Mouse (Mus musculus) G1E (cell line): ENCODE data around the gene Gm49321. TPM values are rescaled to one million over a fixed set of nuclear protein-coding genes. Genes with fewer than 3 reads are reported as not detected.

Source experiments
- ATAC-seq: 2 replicates; pipeline ENCODE4 v1.8.0; 2016; ENCODE audit warnings: mild to moderate bottlenecking; ENCODE audit not compliant: insufficient number of reproducible peaks, poor library complexity, low FRiP score, severe bottlenecking; ENCODE audit errors: extremely low read depth
- DNase-seq: peaks from one replicate; pipeline ENCODE4 v3.0.0; 2012; ENCODE audit warnings: low spot score
- H3K27me3 ChIP-seq: 2 replicates; pipeline ENCODE4 v1.6.1; 2012; ENCODE audit warnings: mild to moderate bottlenecking, low read length, inconsistent platforms; ENCODE audit not compliant: insufficient read depth
- H3K36me3 ChIP-seq: replicated peaks from 2 replicates; pipeline ENCODE3; 2012; ENCODE audit warnings: mild to moderate bottlenecking, inconsistent platforms
- H3K4me1 ChIP-seq: 2 replicates; pipeline ENCODE4 v1.6.1; 2012; ENCODE audit warnings: low read depth, low read length, inconsistent platforms, mixed read lengths; ENCODE audit not compliant: insufficient read depth
- H3K4me3 ChIP-seq: 2 replicates; pipeline ENCODE4 v1.5.1; 2012; ENCODE audit warnings: low read depth, mild to moderate bottlenecking, inconsistent platforms, low read length, moderate library complexity, mixed read lengths
- H3K9me3 ChIP-seq: replicated peaks from 2 replicates; pipeline ENCODE4 v1.6.1; 2012; ENCODE audit warnings: inconsistent platforms
- CTCF ChIP-seq: IDR thresholded peaks from 2 replicates; pipeline ENCODE4 v1.5.1; 2012; ENCODE audit warnings: low read depth, low read length, inconsistent platforms, mixed read lengths
- GATA1 ChIP-seq: IDR thresholded peaks from 2 replicates; pipeline ENCODE4 v1.6.1; 2012; ENCODE audit warnings: borderline replicate concordance, low read length, inconsistent platforms, mixed read lengths
- GATA2 ChIP-seq: IDR thresholded peaks from 2 replicates; pipeline ENCODE4 v1.6.1; 2012; ENCODE audit warnings: low read depth, low read length, inconsistent platforms, borderline replicate concordance
- POLR2AphosphoS5 ChIP-seq: IDR thresholded peaks from 2 replicates; pipeline ENCODE4 v1.6.1; 2012; ENCODE audit warnings: low read depth, low read length, inconsistent platforms; ENCODE audit not compliant: insufficient replicate concordance
- TAL1 ChIP-seq: conservative IDR thresholded peaks from 2 replicates; pipeline ENCODE4 v1.6.1; 2012; ENCODE audit warnings: low read depth, low read length, inconsistent platforms, mixed read lengths
- polyA plus RNA-seq: library from polyadenylated mRNA; stranded (reverse); fragments of >175 nt; gene quantifications from 2 replicates; pipeline ENCODE4 v1.2.3, GENCODE M21; 2012
- total RNA-seq, 2 experiments: library from RNA; stranded (forward) in 1 of 2; stranded (reverse) in 1 of 2; fragments of 200-1000 nt in 1 of 2; fragments of >200 nt in 1 of 2; fragmentation: Nextera tagmentation in 1 of 2; gene quantifications; 2 replicates each; pipeline ENCODE4 v1.2.3; 2014 to 2017

The Gm49321 gene
- total and polyA plus RNA-seq, 3 experiments, result 6.7 TPM; not detected in 2

GRCm38 (mm10) chr12:73954785-73955184 is 17.3 kb downstream of the Gm49321 start:
- Histone ChIP-seq H3K4me3 (no peak overlapping the region), H3K9me3 (peaks cover under 1% of the 10 kb centered on the region), H3K36me3 (peaks cover 1% of the 10 kb centered on the region), H3K4me1 (0 out of 2 replicates have a peak, but pooled peaks cover 3% of the 10 kb centered on the region), H3K27me3 (peaks cover 26% of the 10 kb centered on the region)
- TF ChIP-seq GATA2 (no peak), GATA1 (no peak), TAL1 (no peak)
- ATAC-seq (no peak), DNase-seq (no peak)

- no peak for DNase-seq
- ATAC-seq, result no peak
- Histone ChIP-seq H3K4me1 (0 out of 2 replicates have a peak, but pooled peaks cover 3% of the 10 kb centered on the region), H3K9me3 (no peaks in the 10 kb centered on the region), H3K36me3 (no peaks in the 10 kb centered on the region), H3K27me3 (peaks cover 26% of the 10 kb centered on the region), H3K4me3 (no peak overlapping the region)
- TF ChIP-seq TAL1, result no peak
- no peak for TF ChIP-seq GATA2
- no peak for TF ChIP-seq GATA1
- TF ChIP-seq CTCF, result no peak
- no peak for TF ChIP-seq POLR2AphosphoS5
Observed at GRCm38 (mm10) chr12:73957676-73958075, 20.2 kb downstream of the Gm49321 start.

- Histone ChIP-seq H3K4me1 (peaks cover 8% of the 10 kb centered on the region), H3K36me3 (no peaks in the 10 kb centered on the region), H3K9me3 (no peaks in the 10 kb centered on the region), H3K4me3 (no peak overlapping the region), H3K27me3 (peaks cover 24% of the 10 kb centered on the region)
- TF ChIP-seq GATA1, result no peak
- no peak for TF ChIP-seq GATA2
- TF ChIP-seq CTCF, result no peak
- no peak for TF ChIP-seq TAL1
- no peak for TF ChIP-seq POLR2AphosphoS5
- ATAC-seq, result no peak
- DNase-seq, result no peak
Observed at GRCm38 (mm10) chr12:73958830-73959229, 21.4 kb downstream of the Gm49321 start.

GRCm38 (mm10) chr12:73964291-73965281 is 27.1 kb downstream of the Gm49321 start, which contains the start of gene Snapc1:
TSS of gene Snapc1 (plus strand) at chr12:73964481.
- Histone ChIP-seq H3K9me3 (no peaks in the 10 kb centered on the region), H3K27me3 (no peaks in the 10 kb centered on the region), H3K4me1 (peaks cover 19% of the 10 kb centered on the region), H3K4me3 (peak within 1 kb of the TSS; percentile 84), H3K36me3 (peaks cover 26% of the 10 kb centered on the region)
- TF ChIP-seq GATA2, result no peak
- TF ChIP-seq GATA1, result no peak
- TF ChIP-seq TAL1, result no peak
- TF ChIP-seq POLR2AphosphoS5, result no peak
- no peak for TF ChIP-seq CTCF
- ATAC-seq (peak; percentile 100), DNase-seq (peak; percentile 96)

GRCm38 (mm10) chr12:73969142-73969541 is 31.7 kb downstream of the Gm49321 start:
- peaks cover 14% of the 10 kb centered on the region for H3K4me1 ChIP-seq
- H3K27me3 ChIP-seq, result no peaks in the 10 kb centered on the region
- no peak for TF ChIP-seq CTCF
- TF ChIP-seq GATA2, result no peak
- no peak for TF ChIP-seq POLR2AphosphoS5
- no peak for TF ChIP-seq GATA1
- TF ChIP-seq TAL1, result no peak
- no peak overlapping the region for H3K4me3 ChIP-seq
- no peak for DNase-seq
- peaks cover 6% of the 10 kb centered on the region for H3K9me3 ChIP-seq
- no peak for ATAC-seq
- H3K36me3 ChIP-seq, result peaks cover 64% of the 10 kb centered on the region

GRCm38 (mm10) chr12:73974584-73974983 is 37.1 kb downstream of the Gm49321 start:
- Histone ChIP-seq H3K27me3 (no peaks in the 10 kb centered on the region), H3K4me1 (no peaks in the 10 kb centered on the region), H3K9me3 (peaks cover 6% of the 10 kb centered on the region), H3K36me3 (peaks cover 87% of the 10 kb centered on the region), H3K4me3 (no peak overlapping the region)
- ATAC-seq (no peak), DNase-seq (no peak)
- no peak for TF ChIP-seq GATA2

GRCm38 (mm10) chr12:73978144-73978543 is 40.7 kb downstream of the Gm49321 start:
- H3K27me3 ChIP-seq, result no peaks in the 10 kb centered on the region
- no peak for DNase-seq
- peaks cover 86% of the 10 kb centered on the region for H3K36me3 ChIP-seq
- peaks cover 2% of the 10 kb centered on the region; the same call in 1 of the 2 replicates for H3K4me1 ChIP-seq
- TF ChIP-seq TAL1 (no peak), GATA2 (no peak), CTCF (no peak), POLR2AphosphoS5 (no peak)
- ATAC-seq, result no peak
- H3K4me3 ChIP-seq, result no peak overlapping the region
- no peaks in the 10 kb centered on the region for H3K9me3 ChIP-seq
